Mouse (Mus musculus) bone marrow, adult 2 months (tissue): ENCODE measurements around the gene Sorbs1. TPM values are rescaled to one million over a fixed set of nuclear protein-coding genes. Genes with fewer than 3 reads are reported as not detected.
A peak's percentile ranks its signal among the peaks of the same experiment; 100 is the strongest.

Source experiments
- H3K27ac ChIP-seq: fragments of 200-500 bp; 2 replicates; pipeline ENCODE4 v1.5.1; 2012; ENCODE audit warnings: low read depth, mild to moderate bottlenecking, control low read depth, inconsistent platforms, low read length; ENCODE audit not compliant: control insufficient read depth, poor library complexity, insufficient read depth
- H3K4me1 ChIP-seq: fragments of 200-500 bp; 2 replicates; pipeline ENCODE4 v1.6.1; 2011; ENCODE audit warnings: low read length; ENCODE audit not compliant: control insufficient read depth, insufficient read depth
- H3K4me3 ChIP-seq: fragments of 200-500 bp; replicated peaks from 2 replicates; pipeline ENCODE3; 2011; ENCODE audit warnings: mild to moderate bottlenecking, low read depth, low read length, control low read depth; ENCODE audit not compliant: control insufficient read depth
- CTCF ChIP-seq: fragments of 200-500 bp; IDR thresholded peaks from 2 replicates; pipeline ENCODE4 v1.5.1; 2011; ENCODE audit warnings: low read length, control low read depth; ENCODE audit not compliant: control insufficient read depth, insufficient read depth
- POLR2A ChIP-seq: fragments of 200-500 bp; IDR thresholded peaks from 2 replicates; pipeline ENCODE4 v1.6.1; 2011; ENCODE audit warnings: low read depth, mild to moderate bottlenecking, control low read depth, low read length, borderline replicate concordance; ENCODE audit not compliant: control insufficient read depth
- WGBS: fragments of 180-500 bp; shearing (Covaris S2); methylation state at CpG from one replicate; pipeline ENCODE4 v1.1.7; 2018; 5-methylcytosine and 5-hydroxymethylcytosine counted together
- polyA plus RNA-seq: library from polyadenylated mRNA; stranded (reverse); fragments of >200 nt; gene quantifications from 2 replicates; pipeline ENCODE4 v1.2.4, GENCODE M21; 2011; ENCODE audit warnings: low replicate concordance; ENCODE audit not compliant: missing spikeins, insufficient read depth, insufficient read length

The Sorbs1 gene
- polyA plus RNA-seq, 1 experiment = 26.1 TPM

DNA sequence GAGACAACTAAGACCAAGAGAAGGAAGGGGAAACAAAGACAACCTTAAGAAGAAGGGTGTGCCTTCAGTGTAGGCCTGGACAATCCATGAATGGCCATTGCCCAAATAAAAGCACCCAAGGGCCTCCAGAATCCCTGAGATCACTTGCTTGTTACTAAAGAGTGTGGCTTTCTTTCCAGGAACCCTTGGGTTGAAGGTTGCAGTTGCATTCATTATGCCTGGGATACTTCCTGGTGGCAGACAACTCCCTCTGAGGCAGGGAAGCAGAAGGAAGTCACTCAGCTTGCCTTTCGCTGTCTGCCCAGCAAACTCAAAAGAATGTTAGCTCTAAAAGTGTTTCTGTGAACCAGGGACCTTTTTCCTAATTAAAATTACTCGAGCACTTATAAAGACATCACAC, 164.9 kb downstream of the Sorbs1 start:
- Histone ChIP-seq H3K4me1 (no peaks in the 10 kb centered on the region), H3K27ac (no peak overlapping the region), H3K4me3 (no peak overlapping the region)
- 58% methylated on average over 2 of the region's 2 CpGs for WGBS
- no peak for TF ChIP-seq POLR2A
- no peak for TF ChIP-seq CTCF

DNA sequence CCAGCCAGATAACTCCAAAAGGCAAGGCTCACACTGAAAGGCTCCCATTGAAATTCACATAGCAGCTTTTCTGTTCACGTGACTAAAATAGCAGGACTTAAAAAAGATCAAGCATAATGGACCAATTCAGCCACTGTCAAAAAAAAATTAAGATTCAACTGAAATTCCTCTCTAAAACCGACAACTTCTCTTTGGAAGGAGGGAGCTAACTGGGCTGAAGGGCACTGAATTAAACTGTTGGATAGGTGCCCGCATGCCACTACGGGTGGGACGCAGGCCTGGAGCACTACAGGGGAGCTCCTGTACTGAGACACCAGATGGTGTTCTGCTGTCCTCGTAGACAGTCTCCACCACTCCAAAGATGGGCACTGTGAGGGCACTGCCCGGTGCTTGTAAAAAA, 165.4 kb downstream of the Sorbs1 start:
- Histone ChIP-seq H3K4me1 (no peaks in the 10 kb centered on the region), H3K4me3 (no peak overlapping the region), H3K27ac (no peak overlapping the region)
- TF ChIP-seq POLR2A (no peak), CTCF (no peak)
- WGBS = 85% methylated on average over 7 of the region's 7 CpGs

DNA sequence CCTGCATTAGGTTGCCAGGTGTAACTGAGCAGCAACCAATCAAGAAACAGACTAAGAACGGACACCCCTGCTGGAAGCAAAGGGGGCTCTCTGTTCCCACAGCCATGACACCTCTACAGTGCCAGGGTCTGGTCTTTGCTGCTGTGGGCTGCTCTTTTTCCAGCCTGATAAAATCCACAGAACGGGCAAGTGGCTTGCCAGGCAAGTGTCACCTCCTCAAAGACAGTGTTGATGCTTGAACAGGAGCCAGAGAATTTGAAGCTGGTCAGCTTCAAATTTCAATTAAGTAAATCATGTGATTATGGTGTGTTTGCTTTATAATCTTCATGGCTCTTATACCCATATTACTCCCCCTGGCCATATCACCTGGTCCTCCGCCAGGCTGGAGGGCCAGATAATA, 166.7 kb downstream of the Sorbs1 start:
- TF ChIP-seq CTCF = no peak
- TF ChIP-seq POLR2A = no peak
- H3K4me3 ChIP-seq = no peak overlapping the region
- 77% methylated on average over 3 of the region's 3 CpGs for WGBS
- no peak overlapping the region for H3K27ac ChIP-seq
- H3K4me1 ChIP-seq = no peaks in the 10 kb centered on the region

GRCm38 (mm10) chr19:40346232-40346844, 167.2 kb downstream of the Sorbs1 start:
- no peak overlapping the region for H3K27ac ChIP-seq
- H3K4me1 ChIP-seq = no peaks in the 10 kb centered on the region
- TF ChIP-seq CTCF = no peak
- TF ChIP-seq POLR2A = no peak
- WGBS = 89% methylated on average over 5 of the region's 5 CpGs
- H3K4me3 ChIP-seq = no peak overlapping the region

GRCm38 (mm10) chr19:40345684-40346083, 167.9 kb downstream of the Sorbs1 start:
- Histone ChIP-seq H3K27ac (no peak overlapping the region), H3K4me3 (no peak overlapping the region), H3K4me1 (no peaks in the 10 kb centered on the region)
- WGBS = 24% methylated on average over 5 of the region's 5 CpGs
- TF ChIP-seq POLR2A (no peak), CTCF (peak; percentile 95)

DNA sequence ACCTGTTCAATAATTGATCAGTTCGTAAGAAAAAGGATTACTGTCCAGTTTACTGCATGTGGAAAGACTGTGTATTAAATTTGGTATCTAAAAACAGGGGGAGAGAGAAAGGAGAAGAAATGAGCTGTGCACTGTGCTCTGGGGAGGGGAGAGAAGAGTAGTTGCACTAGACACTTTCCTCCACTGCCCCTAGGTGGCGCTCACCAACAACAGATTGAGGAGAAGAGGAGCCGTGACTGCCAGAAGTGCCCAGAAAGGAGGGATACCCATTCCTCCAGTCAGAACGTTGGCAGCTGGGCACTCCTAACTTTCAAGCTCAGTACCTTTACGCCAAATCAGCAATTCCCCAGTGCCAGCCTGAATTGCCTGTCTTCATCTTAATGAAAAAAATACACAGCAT, 170.6 kb downstream of the Sorbs1 start:
- TF ChIP-seq CTCF = peak; percentile 92
- TF ChIP-seq POLR2A = no peak
- H3K27ac ChIP-seq = no peak overlapping the region
- WGBS = 14% methylated on average over 5 of the region's 5 CpGs
- no peaks in the 10 kb centered on the region for H3K4me1 ChIP-seq
- no peak overlapping the region for H3K4me3 ChIP-seq

GRCm38 (mm10) chr19:40341141-40341540, 172.4 kb downstream of the Sorbs1 start:
- H3K4me3 ChIP-seq = no peak overlapping the region
- 71% methylated on average over 6 of the region's 6 CpGs for WGBS
- no peak overlapping the region for H3K27ac ChIP-seq
- no peaks in the 10 kb centered on the region for H3K4me1 ChIP-seq
- TF ChIP-seq POLR2A = no peak
- no peak for TF ChIP-seq CTCF

DNA sequence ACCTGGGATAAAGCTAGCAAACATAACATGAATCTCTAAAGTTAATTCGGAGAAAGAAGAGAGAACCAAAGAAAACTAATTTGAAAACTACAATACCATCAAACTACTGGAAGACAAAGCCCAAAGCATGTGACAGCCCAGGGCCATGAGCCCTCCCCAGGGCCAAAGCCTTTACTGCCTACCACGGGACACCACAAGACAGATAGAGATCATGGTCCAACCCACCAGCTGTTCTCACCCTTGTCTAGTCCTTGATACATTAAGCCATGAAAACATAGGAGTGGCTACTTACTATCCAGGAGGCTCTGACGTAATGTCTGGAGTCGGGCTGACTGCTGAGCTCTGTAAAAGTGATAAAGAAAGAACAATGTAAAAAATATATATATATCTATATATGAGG, 176.9 kb downstream of the Sorbs1 start:
- H3K4me1 ChIP-seq = no peaks in the 10 kb centered on the region
- TF ChIP-seq CTCF (no peak), POLR2A (no peak)
- WGBS = 69% methylated on average over 4 of the region's 4 CpGs

GRCm38 (mm10) chr19:40333905-40334304, 179.7 kb downstream of the Sorbs1 start:
- Histone ChIP-seq H3K27ac (no peak overlapping the region), H3K4me3 (no peak overlapping the region), H3K4me1 (no peaks in the 10 kb centered on the region)
- TF ChIP-seq POLR2A (no peak), CTCF (no peak)
- WGBS = 63% methylated on average over 5 of the region's 5 CpGs

More for the DNA sequence above, 176.9 kb downstream of the Sorbs1 start:
- no peak overlapping the region for H3K27ac ChIP-seq
- H3K4me3 ChIP-seq = no peak overlapping the region
